Mouse (Mus musculus) lung, postnatal 0 days (tissue): ENCODE results near the gene Inpp5b.

Experiments used
- CTCF ChIP-seq: IDR thresholded peaks from 2 replicates; pipeline ENCODE4 v1.5.1; 2016; ENCODE audit warnings: antibody characterized with exemption, mild to moderate bottlenecking
- EP300 ChIP-seq: IDR thresholded peaks from 2 replicates; pipeline ENCODE4 v1.6.1; 2016; ENCODE audit warnings: antibody characterized with exemption, mild to moderate bottlenecking, control low read depth

DNA sequence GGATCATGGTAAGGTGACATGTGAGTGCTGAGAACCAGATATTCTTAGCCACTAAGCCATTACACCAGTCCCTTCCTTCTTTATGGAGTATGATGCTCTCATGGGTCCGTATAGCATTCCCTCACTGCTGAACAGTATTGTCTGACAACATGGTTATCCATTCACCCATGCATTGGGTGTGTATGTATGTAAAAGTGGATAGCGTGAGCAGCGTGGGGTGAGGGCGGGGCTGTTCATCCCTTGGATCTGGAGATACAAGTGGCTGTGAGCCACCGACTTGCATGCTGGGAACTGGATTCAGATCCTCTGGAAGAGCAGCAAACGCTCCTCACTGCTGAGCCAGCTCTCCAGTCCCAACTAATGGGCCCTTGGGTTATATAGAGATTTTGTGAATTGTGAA lies 29.0 kb upstream of the Inpp5b start:
- no peak for TF ChIP-seq EP300
- TF ChIP-seq CTCF = no peak
